Mouse (Mus musculus) G1E (cell line): ENCODE measurements around the gene Nek1. TPM values are rescaled to one million over a fixed set of nuclear protein-coding genes. Genes with fewer than 3 reads are reported as not detected.

Source experiments
- ATAC-seq: 2 replicates; pipeline ENCODE4 v1.8.0; 2016; ENCODE audit warnings: mild to moderate bottlenecking; ENCODE audit not compliant: insufficient number of reproducible peaks, poor library complexity, low FRiP score, severe bottlenecking; ENCODE audit errors: extremely low read depth
- DNase-seq: peaks from one replicate; pipeline ENCODE4 v3.0.0; 2012; ENCODE audit warnings: low spot score
- H3K27me3 ChIP-seq: 2 replicates; pipeline ENCODE4 v1.6.1; 2012; ENCODE audit warnings: mild to moderate bottlenecking, low read length, inconsistent platforms; ENCODE audit not compliant: insufficient read depth
- H3K36me3 ChIP-seq: replicated peaks from 2 replicates; pipeline ENCODE3; 2012; ENCODE audit warnings: mild to moderate bottlenecking, inconsistent platforms
- H3K4me1 ChIP-seq: 2 replicates; pipeline ENCODE4 v1.6.1; 2012; ENCODE audit warnings: low read depth, low read length, inconsistent platforms, mixed read lengths; ENCODE audit not compliant: insufficient read depth
- H3K4me3 ChIP-seq: 2 replicates; pipeline ENCODE4 v1.5.1; 2012; ENCODE audit warnings: low read depth, mild to moderate bottlenecking, inconsistent platforms, low read length, moderate library complexity, mixed read lengths
- H3K9me3 ChIP-seq: replicated peaks from 2 replicates; pipeline ENCODE4 v1.6.1; 2012; ENCODE audit warnings: inconsistent platforms
- CTCF ChIP-seq: IDR thresholded peaks from 2 replicates; pipeline ENCODE4 v1.5.1; 2012; ENCODE audit warnings: low read depth, low read length, inconsistent platforms, mixed read lengths
- GATA1 ChIP-seq: IDR thresholded peaks from 2 replicates; pipeline ENCODE4 v1.6.1; 2012; ENCODE audit warnings: borderline replicate concordance, low read length, inconsistent platforms, mixed read lengths
- GATA2 ChIP-seq: IDR thresholded peaks from 2 replicates; pipeline ENCODE4 v1.6.1; 2012; ENCODE audit warnings: low read depth, low read length, inconsistent platforms, borderline replicate concordance
- POLR2AphosphoS5 ChIP-seq: IDR thresholded peaks from 2 replicates; pipeline ENCODE4 v1.6.1; 2012; ENCODE audit warnings: low read depth, low read length, inconsistent platforms; ENCODE audit not compliant: insufficient replicate concordance
- TAL1 ChIP-seq: conservative IDR thresholded peaks from 2 replicates; pipeline ENCODE4 v1.6.1; 2012; ENCODE audit warnings: low read depth, low read length, inconsistent platforms, mixed read lengths
- polyA plus RNA-seq: library from polyadenylated mRNA; stranded (reverse); fragments of >175 nt; gene quantifications from 2 replicates; pipeline ENCODE4 v1.2.3, GENCODE M21; 2012
- total RNA-seq, 2 experiments: library from RNA; stranded (forward) in 1 of 2; stranded (reverse) in 1 of 2; fragments of 200-1000 nt in 1 of 2; fragments of >200 nt in 1 of 2; fragmentation: Nextera tagmentation in 1 of 2; gene quantifications; 2 replicates each; pipeline ENCODE4 v1.2.3; 2014 to 2017

Gene Nek1
- total and polyA plus RNA-seq, 3 experiments = 6.7 to 68.9 (median 34.9) TPM

DNA sequence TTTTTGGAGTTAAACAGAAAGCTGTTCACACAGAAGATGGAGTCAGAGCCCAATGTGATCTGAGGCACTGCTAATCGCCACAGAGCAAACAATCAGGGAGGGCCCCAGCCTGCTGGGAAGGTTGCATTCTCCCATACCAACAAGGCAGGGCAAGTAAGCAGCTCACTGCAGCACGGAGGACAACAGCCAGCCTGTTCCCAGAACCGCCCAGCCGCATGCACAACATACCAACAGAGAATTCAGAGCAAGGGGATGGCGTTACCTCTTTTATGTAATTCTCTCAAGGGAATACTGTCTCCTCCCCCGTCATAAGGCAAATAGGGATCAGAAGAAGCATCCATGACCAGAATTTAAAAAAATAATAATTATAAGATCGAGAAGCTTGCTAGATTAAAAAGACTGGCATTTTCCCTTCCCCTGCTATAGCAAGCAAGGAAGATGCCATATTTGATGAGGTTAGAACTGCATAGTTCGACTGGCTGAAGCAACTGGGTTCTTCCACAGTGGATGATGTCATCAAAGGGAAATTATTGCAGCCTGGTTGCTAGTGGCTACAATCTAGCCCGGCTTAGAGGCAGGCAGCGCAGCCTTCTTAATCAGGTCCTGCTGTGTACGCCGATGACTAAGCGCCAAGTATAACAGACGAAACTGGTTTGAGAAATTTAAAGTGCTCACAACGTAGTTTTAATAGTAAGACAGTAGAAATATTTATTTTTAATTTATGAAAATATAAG is 38.5 kb upstream of the Nek1 start:
- DNase-seq = no peak

DNA sequence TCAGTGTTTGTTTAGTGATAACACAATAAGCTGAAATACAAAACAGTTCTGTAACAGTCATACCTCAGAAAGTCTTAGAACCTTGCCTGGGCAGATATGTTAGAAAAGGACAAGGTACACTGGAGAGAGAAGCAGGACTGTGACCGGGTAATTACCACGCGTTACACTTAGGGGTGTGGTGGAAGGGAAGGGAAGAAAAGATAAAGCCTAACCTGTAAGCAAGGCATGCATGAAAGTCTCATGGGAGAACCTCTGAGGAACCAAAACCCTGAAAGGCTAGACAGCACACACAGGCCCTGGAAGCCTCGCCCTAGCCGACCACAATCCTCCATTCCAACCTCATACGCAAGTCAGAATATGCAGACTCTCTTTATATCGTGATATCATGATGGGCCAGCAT is 36.1 kb upstream of the Nek1 start:
- Histone ChIP-seq H3K36me3 (peaks cover 2% of the 10 kb centered on the region), H3K27me3 (no peaks in the 10 kb centered on the region), H3K9me3 (no peaks in the 10 kb centered on the region), H3K4me3 (peak overlapping the region; percentile 15; the same call in 1 of the 2 replicates), H3K4me1 (peaks cover 51% of the 10 kb centered on the region)
- ATAC-seq (peak; percentile 31), DNase-seq (no peak)
- TF ChIP-seq GATA2 (no peak), CTCF (no peak), POLR2AphosphoS5 (no peak), TAL1 (no peak), GATA1 (no peak)

More for the DNA sequence above, 38.5 kb upstream of the Nek1 start:
- no peak for TF ChIP-seq POLR2AphosphoS5
- TF ChIP-seq TAL1 = peak; percentile 79
- TF ChIP-seq GATA2 = 0 out of 2 replicates have a peak, but pooled peaks have one; percentile 30
- Histone ChIP-seq H3K27me3 (no peaks in the 10 kb centered on the region), H3K4me1 (peaks cover 59% of the 10 kb centered on the region), H3K9me3 (no peaks in the 10 kb centered on the region), H3K36me3 (peaks cover 5% of the 10 kb centered on the region), H3K4me3 (peak overlapping the region; percentile 71)
- peak; percentile 86 for ATAC-seq

DNA sequence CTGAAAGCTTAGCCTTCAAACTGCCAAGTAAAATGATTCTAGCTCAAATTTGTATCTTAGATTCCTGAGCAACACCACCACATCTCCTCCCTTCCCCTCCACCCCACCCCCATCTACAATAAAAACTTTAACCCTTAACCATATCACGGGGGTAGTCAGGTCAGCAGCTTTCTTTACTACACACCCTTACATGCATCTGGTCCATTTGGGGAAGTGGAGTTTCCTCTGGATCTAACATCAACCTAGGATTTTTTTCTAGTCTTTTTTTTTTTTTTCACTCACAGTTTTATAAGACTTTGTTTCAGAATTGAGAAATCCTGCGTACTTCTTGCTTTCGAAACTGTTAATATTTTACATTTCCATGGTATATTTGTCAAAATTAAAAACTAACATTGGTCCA is 30.2 kb upstream of the Nek1 start:
- no peak for ATAC-seq
- Histone ChIP-seq H3K9me3 (no peaks in the 10 kb centered on the region), H3K27me3 (no peaks in the 10 kb centered on the region), H3K4me1 (peaks cover 62% of the 10 kb centered on the region), H3K4me3 (no peak overlapping the region), H3K36me3 (peaks cover 7% of the 10 kb centered on the region)
- TF ChIP-seq POLR2AphosphoS5 (no peak), GATA1 (no peak), CTCF (no peak), GATA2 (no peak)
- DNase-seq = no peak

DNA sequence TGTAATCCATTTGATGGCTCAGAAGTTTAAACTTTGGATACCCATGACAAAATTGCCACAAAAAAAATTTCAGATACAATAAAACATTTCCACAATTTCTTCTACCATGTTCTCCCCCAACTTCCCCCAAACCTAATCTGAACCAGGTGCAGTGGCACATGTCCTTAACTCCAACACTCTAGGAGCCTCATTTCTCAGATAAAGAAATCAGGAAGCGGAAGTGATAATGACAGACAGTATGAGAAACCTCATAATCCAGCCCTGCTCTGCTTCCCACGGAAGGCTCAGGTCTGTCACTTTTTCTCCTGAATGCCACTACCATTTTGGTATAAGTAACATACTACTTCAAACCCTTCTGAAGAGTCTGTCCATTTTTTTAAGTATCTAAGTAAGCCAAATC is 29.1 kb upstream of the Nek1 start:
- ATAC-seq = peak; percentile 73

DNA sequence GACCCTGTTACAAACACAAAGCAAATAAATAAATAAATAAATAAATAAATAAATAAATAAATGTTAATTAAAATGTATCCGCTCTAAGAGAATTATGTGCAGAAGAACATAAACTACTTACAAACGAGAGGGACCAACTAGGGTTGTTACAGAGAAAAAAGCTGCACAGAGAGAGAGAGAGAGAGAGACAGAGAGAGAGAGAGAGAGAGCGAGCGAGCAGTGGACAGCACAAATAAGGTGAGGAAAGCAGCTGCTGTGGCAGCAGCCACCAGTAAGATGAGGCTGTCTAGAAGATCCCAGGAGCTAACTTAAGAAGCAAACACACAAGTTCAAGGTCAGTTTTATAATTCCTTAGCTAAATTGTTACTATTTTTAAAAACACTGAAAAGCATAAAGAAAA is 28.5 kb upstream of the Nek1 start:
- Histone ChIP-seq H3K4me3 (no peak overlapping the region), H3K27me3 (no peaks in the 10 kb centered on the region), H3K36me3 (peaks cover 10% of the 10 kb centered on the region), H3K9me3 (no peaks in the 10 kb centered on the region), H3K4me1 (peaks cover 71% of the 10 kb centered on the region)
- no peak for ATAC-seq
- no peak for TF ChIP-seq POLR2AphosphoS5
- no peak for DNase-seq

More for the DNA sequence above, 29.1 kb upstream of the Nek1 start:
- Histone ChIP-seq H3K36me3 (peaks cover 7% of the 10 kb centered on the region), H3K4me1 (peaks cover 65% of the 10 kb centered on the region), H3K4me3 (no peak overlapping the region; the same call in 1 of the 2 replicates), H3K27me3 (no peaks in the 10 kb centered on the region), H3K9me3 (no peaks in the 10 kb centered on the region)
- no peak for TF ChIP-seq GATA2
- peak; percentile 38 for TF ChIP-seq TAL1
- DNase-seq = no peak

DNA sequence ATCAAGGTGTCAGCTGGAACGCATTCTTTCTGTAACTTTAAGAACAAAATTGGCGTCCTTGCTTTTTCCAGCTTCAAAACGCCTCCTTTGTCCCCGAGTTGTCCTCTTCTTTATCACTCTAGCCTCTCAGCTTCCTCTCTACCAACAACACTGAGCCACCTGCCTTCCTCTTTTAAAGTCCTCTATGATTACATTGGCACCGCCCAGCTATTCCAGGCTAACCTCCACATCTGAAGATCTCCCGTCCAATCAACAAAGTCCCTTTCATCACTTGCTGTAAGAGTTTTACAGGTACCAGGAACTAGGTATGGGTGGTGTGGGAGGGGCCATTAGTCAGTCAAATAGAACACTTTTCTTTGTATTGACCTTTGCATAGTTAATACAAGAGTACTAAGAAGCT is 27.7 kb upstream of the Nek1 start:
- no peak for DNase-seq
- no peak overlapping the region; the same call in 1 of the 2 replicates for H3K4me3 ChIP-seq
- peaks cover 78% of the 10 kb centered on the region for H3K4me1 ChIP-seq
- no peaks in the 10 kb centered on the region for H3K9me3 ChIP-seq
- no peak for TF ChIP-seq TAL1
- no peak for TF ChIP-seq CTCF
- no peak for TF ChIP-seq GATA1
- TF ChIP-seq POLR2AphosphoS5 = no peak
- no peak for TF ChIP-seq GATA2
- no peaks in the 10 kb centered on the region for H3K27me3 ChIP-seq
- peak; percentile 52; the same call in 1 of the 2 replicates for ATAC-seq
- peaks cover 10% of the 10 kb centered on the region for H3K36me3 ChIP-seq

DNA sequence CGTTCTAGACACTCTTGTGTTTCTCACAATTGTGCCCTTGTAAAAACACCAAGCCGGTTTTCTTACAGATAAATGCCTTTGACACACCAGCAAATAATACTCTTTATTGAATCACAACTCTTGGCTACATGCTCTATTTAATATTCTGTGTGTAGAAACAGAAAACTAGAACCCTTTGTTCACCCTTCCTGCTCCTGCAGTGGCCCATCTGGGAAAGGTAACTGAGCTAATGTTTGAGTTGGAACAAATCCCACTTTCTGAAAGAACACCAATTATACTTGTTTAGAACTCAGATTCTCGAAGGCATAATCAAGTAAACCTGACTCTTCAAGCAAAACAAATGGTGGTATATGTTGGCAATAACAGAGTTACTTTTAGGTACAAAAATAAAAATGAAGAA is 27.3 kb upstream of the Nek1 start:
- Histone ChIP-seq H3K4me1 (peaks cover 80% of the 10 kb centered on the region), H3K9me3 (no peaks in the 10 kb centered on the region), H3K4me3 (no peak overlapping the region), H3K27me3 (no peaks in the 10 kb centered on the region), H3K36me3 (peaks cover 10% of the 10 kb centered on the region)
- TF ChIP-seq GATA2 (no peak), POLR2AphosphoS5 (no peak), CTCF (no peak), GATA1 (no peak), TAL1 (no peak)
- DNase-seq (no peak), ATAC-seq (no peak)
